Mouse (Mus musculus): ENCODE data around the gene Dcn. TPM values are rescaled to one million over a fixed set of nuclear protein-coding genes. Genes with fewer than 3 reads are reported as not detected.
A peak's percentile ranks its signal among the peaks of the same experiment; 100 is the strongest.

Gene Dcn
- polyA plus RNA-seq, 1 experiment from 2014 or later: 765 TPM

DNA sequence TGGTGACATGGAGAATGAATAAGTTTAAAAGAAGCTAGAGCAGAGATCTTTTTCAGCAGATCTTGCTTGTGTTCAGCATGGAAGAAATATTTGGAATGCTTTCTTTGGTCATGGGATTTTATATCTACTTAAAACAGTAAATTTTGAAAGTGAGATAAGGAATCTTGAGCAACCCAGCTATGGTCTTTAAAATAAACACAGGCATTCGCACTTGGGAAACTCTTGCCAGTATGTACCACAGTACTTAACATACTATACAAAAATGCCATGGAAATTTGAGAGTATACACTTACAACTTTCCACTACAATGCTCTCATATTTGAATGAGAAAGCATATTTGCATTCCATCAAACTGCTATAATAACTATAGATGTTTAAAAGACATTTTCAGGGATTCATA lies 68.3 kb downstream of the Dcn start:
- WGBS: 54% methylated on average over 1 of the region's 1 CpGs
- Histone ChIP-seq H3K4me3 (replicated peaks) (no peak overlapping the region), H3K9me3 (replicated peaks) (no peaks in the 10 kb centered on the region), H3K27me3 (no peaks in the 10 kb centered on the region), H3K36me3 (no peaks in the 10 kb centered on the region), H3K4me1 (no peaks in the 10 kb centered on the region), H3K4me2 (replicated peaks) (no peak overlapping the region), H3K9ac (no peak overlapping the region), H3K27ac (replicated peaks) (peak overlapping the region; percentile 63; the same call in 1 of the 2 replicates)
- no peak for ATAC-seq (ENCODE audit: insufficient number of reproducible peaks, low FRiP score, low TSS enrichment, low read depth)

DNA sequence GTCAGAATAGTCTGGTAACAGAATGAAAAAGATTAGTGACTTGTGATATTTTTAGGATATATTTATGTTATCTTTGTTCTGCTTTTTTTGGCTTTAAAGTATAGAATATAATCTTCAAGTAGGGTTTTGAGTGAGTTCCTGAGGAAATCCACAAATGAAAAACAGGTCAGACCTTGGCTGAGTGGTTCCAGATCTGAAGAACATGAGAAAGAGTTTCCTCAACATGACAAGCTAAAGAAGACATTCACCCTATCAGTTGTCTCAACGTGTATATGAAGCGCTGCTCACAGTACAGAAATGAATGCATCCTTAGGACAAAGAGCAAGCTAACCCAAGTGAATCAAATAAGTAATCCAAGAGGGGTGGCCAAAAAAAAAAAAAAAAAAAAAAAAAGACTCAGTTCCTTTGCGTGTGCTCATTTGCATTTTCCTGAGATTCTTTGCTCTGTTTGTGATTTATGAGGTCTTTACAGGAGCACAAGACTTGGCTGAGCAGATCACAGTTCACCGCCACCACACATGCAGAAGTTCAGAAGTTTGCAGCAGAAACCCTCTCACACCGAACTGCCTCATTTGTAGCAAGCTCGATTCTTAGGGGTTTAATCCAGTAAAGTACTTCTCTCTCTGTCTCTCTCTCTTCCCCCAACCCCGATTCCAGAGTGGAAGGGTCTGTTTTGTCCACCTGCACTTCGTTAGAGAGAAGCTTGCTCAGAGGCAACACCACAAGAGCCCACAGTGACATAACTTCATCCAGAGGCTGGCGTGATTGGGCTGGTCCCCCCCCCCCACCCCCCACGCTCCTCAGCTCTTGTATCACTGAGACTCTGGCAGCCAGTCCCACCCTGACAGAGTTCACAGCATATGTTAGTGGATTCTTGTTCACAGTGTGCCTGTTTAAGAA lies 85.8 kb downstream of the Dcn start, which contains the start of gene Lum:
Gene Lum, plus strand, starts transcription at position 172 of the 900 bp plus-strand sequence.
- Histone ChIP-seq H3K27ac (replicated peaks) (peak within 1 kb of the TSS; percentile 93), H3K9ac (no peak within 1 kb of the TSS), H3K4me2 (replicated peaks) (peak within 1 kb of the TSS; percentile 44), H3K9me3 (replicated peaks) (no peaks in the 10 kb centered on the region), H3K36me3 (peaks cover 15% of the 10 kb centered on the region), H3K4me1 (no peaks in the 10 kb centered on the region), H3K27me3 (no peaks in the 10 kb centered on the region), H3K4me3 (replicated peaks) (peak within 1 kb of the TSS; percentile 35)
- peak; percentile 87 for ATAC-seq (ENCODE audit: insufficient number of reproducible peaks, low FRiP score, low TSS enrichment, low read depth)
- 20% methylated on average over 10 of the region's 10 CpGs for WGBS

DNA sequence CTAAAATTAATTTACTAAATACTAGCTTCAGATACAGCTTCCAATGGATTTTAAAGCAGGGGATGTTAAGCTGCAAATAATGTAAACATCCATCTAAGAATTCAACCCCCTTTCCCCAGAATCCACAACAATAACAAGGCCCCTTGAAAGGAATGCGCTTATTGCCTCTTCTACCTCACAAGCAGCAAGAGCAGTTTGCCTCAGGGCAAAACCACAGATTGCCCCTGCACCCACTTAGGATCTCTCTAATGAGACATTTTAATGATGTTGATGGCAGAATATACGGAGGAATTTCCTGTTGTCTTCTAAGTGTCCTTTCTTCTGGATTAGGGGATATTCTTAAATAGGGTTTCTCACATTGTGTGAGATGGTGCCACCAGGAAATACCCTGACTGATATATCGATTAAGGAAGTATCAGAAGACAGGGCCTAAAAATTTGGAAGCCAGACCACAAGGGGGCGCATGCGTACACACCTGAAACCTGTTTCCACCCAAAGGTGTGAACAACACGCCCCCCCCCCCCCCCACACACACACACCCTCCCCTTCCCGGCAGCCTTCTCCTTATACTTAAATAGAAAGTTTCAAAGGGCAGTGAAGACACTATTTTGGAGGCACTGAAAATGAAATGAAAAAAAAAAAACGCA lies 88.2 kb downstream of the Dcn start:
- Histone ChIP-seq H3K4me2 (replicated peaks) (peak overlapping the region; percentile 38), H3K4me3 (replicated peaks) (peak overlapping the region; percentile 35), H3K27ac (replicated peaks) (peak overlapping the region; percentile 86), H3K27me3 (no peaks in the 10 kb centered on the region), H3K9me3 (replicated peaks) (no peaks in the 10 kb centered on the region), H3K9ac (no peak overlapping the region), H3K4me1 (no peaks in the 10 kb centered on the region), H3K36me3 (peaks cover 22% of the 10 kb centered on the region)
- ATAC-seq (ENCODE audit: insufficient number of reproducible peaks, low FRiP score, low TSS enrichment, low read depth): no peak
- 43% methylated on average over 8 of the region's 8 CpGs for WGBS

Other genes with a start within 250 kb of the Dcn start
- 532 and 550 TPM in 2 replicates for gene Lum, start 85.5 kb downstream of the Dcn start, polyA plus RNA-seq (2015; fragmentation: Nextera tagmentation; extraction: Ambion mirVana)
- gene Kera, start 127.3 kb downstream of the Dcn start, polyA plus RNA-seq (2015; fragmentation: Nextera tagmentation; extraction: Ambion mirVana): 34.6 and 35.7 TPM in 2 replicates
- gene Epyc, start 164.5 kb downstream of the Dcn start, polyA plus RNA-seq (2015; fragmentation: Nextera tagmentation; extraction: Ambion mirVana): 7.8 and 13.8 TPM in 2 replicates
- not detected in 2 replicates for gene Ccer1, start 213.4 kb downstream of the Dcn start, polyA plus RNA-seq (2015; fragmentation: Nextera tagmentation; extraction: Ambion mirVana)
- not detected in 2 replicates for gene C030005K15Rik, start 247.1 kb downstream of the Dcn start, polyA plus RNA-seq (2015; fragmentation: Nextera tagmentation; extraction: Ambion mirVana)